Mouse (Mus musculus): ENCODE measurements at regions not wholly inside any gene's neighbourhood (a gene's known extent, or its start where the extent isn't known, plus 50 kb on each side); places are given as distances from the start of the nearest gene placed in this dataset.

GRCm38 (mm10) chr2:173418951-173419350, 103.4 kb upstream of the 1700021F07Rik start:
- DNase-seq, result no peak

GRCm38 (mm10) chr2:173419972-173420391, 102.4 kb upstream of the 1700021F07Rik start:
- no peak for DNase-seq

- no peak for DNase-seq
Observed at GRCm38 (mm10) chr2:173420481-173420880, 101.9 kb upstream of the 1700021F07Rik start.

GRCm38 (mm10) chr2:173424875-173425274, 97.5 kb upstream of the 1700021F07Rik start:
- no peak for DNase-seq

- DNase-seq, result no peak
Observed at GRCm38 (mm10) chr2:173425754-173426153, 96.6 kb upstream of the 1700021F07Rik start.

- no peak for DNase-seq
Observed at GRCm38 (mm10) chr2:173426191-173427065, 96.0 kb upstream of the 1700021F07Rik start.

GRCm38 (mm10) chr2:173427888-173428450, 94.4 kb upstream of the 1700021F07Rik start:
- DNase-seq, result no peak

- no peak for DNase-seq
Observed at GRCm38 (mm10) chr2:173431841-173432240, 90.5 kb upstream of the 1700021F07Rik start.

- peak; percentile 34 for DNase-seq
Observed at GRCm38 (mm10) chr2:173432258-173432657, 90.1 kb upstream of the 1700021F07Rik start.

GRCm38 (mm10) chr2:173432886-173433624, 89.3 kb upstream of the 1700021F07Rik start:
- DNase-seq, result no peak

- DNase-seq, result no peak
Observed at GRCm38 (mm10) chr2:173436580-173436979, 85.8 kb upstream of the 1700021F07Rik start.

- no peak for DNase-seq
Observed at GRCm38 (mm10) chr2:173439031-173439430, 83.4 kb upstream of the 1700021F07Rik start.

GRCm38 (mm10) chr2:173442056-173442455, 80.3 kb upstream of the 1700021F07Rik start:
- no peak for DNase-seq

- no peak for DNase-seq
Observed at GRCm38 (mm10) chr2:173443262-173443661, 79.1 kb upstream of the 1700021F07Rik start.

GRCm38 (mm10) chr2:173444386-173444785, 78.0 kb upstream of the 1700021F07Rik start:
- no peak for DNase-seq

GRCm38 (mm10) chr2:173445039-173445438, 77.3 kb upstream of the 1700021F07Rik start:
- no peak for DNase-seq

GRCm38 (mm10) chr2:173448546-173449187, 73.7 kb upstream of the 1700021F07Rik start:
- DNase-seq, result no peak

- DNase-seq, result no peak
Observed at GRCm38 (mm10) chr2:173449198-173449597, 73.2 kb upstream of the 1700021F07Rik start.

- DNase-seq, result peak; percentile 2
Observed at GRCm38 (mm10) chr2:173451993-173452481, 70.3 kb upstream of the 1700021F07Rik start.

GRCm38 (mm10) chr2:173452800-173453199, 69.6 kb upstream of the 1700021F07Rik start:
- DNase-seq, result peak; percentile 1

- DNase-seq, result peak; percentile 48
Observed at GRCm38 (mm10) chr2:173453569-173454405, 68.6 kb upstream of the 1700021F07Rik start.

All from gastrocnemius, postnatal 10 days (tissue).